Mouse (Mus musculus): ENCODE results near the gene Rfxank. TPM values are rescaled to one million over a fixed set of nuclear protein-coding genes. Genes with fewer than 3 reads are reported as not detected.
A peak's percentile ranks its signal among the peaks of the same experiment; 100 is the strongest.

Rfxank gene
- polyA plus RNA-seq, 2 experiments, result 17.6 to 33.5 TPM

DNA sequence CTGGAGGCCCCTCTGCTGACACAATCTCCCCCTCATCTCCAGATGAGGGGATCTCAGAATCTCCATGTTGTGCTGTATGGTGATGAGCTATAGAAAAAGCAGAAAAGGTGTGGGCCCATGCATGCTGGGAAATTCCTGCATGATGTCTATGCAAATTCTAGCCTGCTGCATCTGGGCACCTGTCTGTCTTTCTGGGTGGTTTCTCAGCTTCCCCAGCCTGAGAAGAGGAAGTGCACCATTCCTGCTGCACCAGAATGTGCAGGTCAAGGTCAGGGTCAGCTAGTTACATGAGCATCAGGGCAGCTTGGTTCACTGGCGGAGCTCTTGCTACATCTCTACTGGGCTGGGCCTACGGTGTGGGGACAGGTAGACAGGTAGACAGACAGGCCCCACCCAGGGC, 28.5 kb downstream of the Rfxank start:
- 94% methylated on average over 2 of the region's 2 CpGs for WGBS
- Histone ChIP-seq H3K27ac (replicated peaks; ENCODE audit: low read depth, low read length) (no peak overlapping the region), H3K4me1 (ENCODE audit: control insufficient read depth, insufficient read depth, low read length) (no peaks in the 10 kb centered on the region), H3K4me3 (replicated peaks; ENCODE audit: low read length) (no peak overlapping the region), H3K9me3 (ENCODE audit: control insufficient read depth, low read length) (no peaks in the 10 kb centered on the region), H3K27me3 (ENCODE audit: control insufficient read depth, insufficient read depth, low read length) (peaks cover 52% of the 10 kb centered on the region), H3K4me2 (replicated peaks; ENCODE audit: low read depth, low read length, severe bottlenecking) (no peak overlapping the region), H3K36me3 (ENCODE audit: control insufficient read depth, insufficient read depth, low read length) (no peaks in the 10 kb centered on the region), H3K9ac (ENCODE audit: low read depth, low read length, severe bottlenecking) (no peak overlapping the region)
- DNase-seq (ENCODE audit: low spot score), result no peak
- no peak for TF ChIP-seq POLR2A (IDR thresholded peaks at IDR 0.05; ENCODE audit: borderline replicate concordance, extremely low read depth, insufficient read depth, insufficient read length)
- ATAC-seq (ENCODE audit: low FRiP score, low read depth), result no peak

DNA sequence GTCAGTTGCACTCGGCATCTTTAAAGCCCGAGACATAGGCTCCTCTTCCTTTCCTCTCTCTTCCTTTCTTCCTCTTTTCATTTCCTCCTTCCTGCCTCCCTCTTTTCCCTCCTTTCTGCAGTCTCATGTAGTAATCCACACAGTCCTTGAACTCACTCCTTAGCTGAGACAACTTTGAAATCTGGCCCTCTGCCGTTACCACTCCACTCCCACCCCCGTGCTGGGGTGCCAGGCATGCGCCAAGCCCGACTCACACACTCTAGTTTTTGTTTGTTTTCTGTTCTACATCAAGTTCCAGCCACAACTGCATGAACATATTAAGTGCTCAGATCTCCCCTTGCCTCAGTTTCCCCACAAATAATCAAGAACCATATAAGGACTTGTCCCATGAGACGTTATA, 34.0 kb downstream of the Rfxank start:
- Histone ChIP-seq H3K4me3 (replicated peaks; ENCODE audit: low read length) (no peak overlapping the region), H3K9ac (ENCODE audit: low read depth, low read length, severe bottlenecking) (no peak overlapping the region), H3K36me3 (ENCODE audit: control insufficient read depth, insufficient read depth, low read length) (no peaks in the 10 kb centered on the region), H3K4me2 (replicated peaks; ENCODE audit: low read depth, low read length, severe bottlenecking) (no peak overlapping the region), H3K4me1 (ENCODE audit: control insufficient read depth, insufficient read depth, low read length) (no peaks in the 10 kb centered on the region), H3K9me3 (ENCODE audit: control insufficient read depth, low read length) (no peaks in the 10 kb centered on the region), H3K27me3 (ENCODE audit: control insufficient read depth, insufficient read depth, low read length) (peaks cover 1% of the 10 kb centered on the region; the same call in 1 of the 2 replicates), H3K27ac (replicated peaks; ENCODE audit: low read depth, low read length) (no peak overlapping the region)
- 77% methylated on average over 7 of the region's 7 CpGs for WGBS
- no peak for TF ChIP-seq POLR2A (IDR thresholded peaks at IDR 0.05; ENCODE audit: borderline replicate concordance, extremely low read depth, insufficient read depth, insufficient read length)
- no peak for DNase-seq (ENCODE audit: low spot score)
- no peak for ATAC-seq (ENCODE audit: low FRiP score, low read depth)

DNA sequence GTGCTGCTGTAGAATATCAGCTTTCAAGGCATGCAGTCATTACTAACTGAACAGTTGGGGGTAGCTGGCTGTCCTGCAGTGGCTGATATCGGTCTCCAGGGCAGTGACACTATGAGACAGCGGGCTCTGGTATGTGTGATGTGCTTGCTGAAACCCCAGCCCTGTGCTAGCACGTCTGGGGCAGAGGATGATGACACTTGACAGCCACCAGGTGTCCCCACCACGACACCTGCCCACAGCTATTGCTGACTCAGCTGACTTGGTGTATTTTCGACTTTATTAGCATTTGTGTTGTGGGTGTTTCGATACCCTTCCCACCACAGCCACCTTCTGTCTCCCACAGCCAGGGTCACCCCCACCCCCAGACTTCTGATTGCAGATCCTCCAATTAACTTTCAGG, 34.4 kb downstream of the Rfxank start:
- no peaks in the 10 kb centered on the region for H3K27me3 ChIP-seq (ENCODE audit: control insufficient read depth, insufficient read depth, low read length)
- no peak overlapping the region for H3K9ac ChIP-seq (ENCODE audit: low read depth, low read length, severe bottlenecking)
- no peak overlapping the region for H3K27ac ChIP-seq (replicated peaks; ENCODE audit: low read depth, low read length)
- H3K4me2 ChIP-seq (replicated peaks; ENCODE audit: low read depth, low read length, severe bottlenecking), result no peak overlapping the region
- ATAC-seq (ENCODE audit: low FRiP score, low read depth), result peak; percentile 53; the same call in 1 of the 2 replicates
- no peak overlapping the region for H3K4me3 ChIP-seq (replicated peaks; ENCODE audit: low read length)
- TF ChIP-seq POLR2A (IDR thresholded peaks at IDR 0.05; ENCODE audit: borderline replicate concordance, extremely low read depth, insufficient read depth, insufficient read length), result no peak
- no peaks in the 10 kb centered on the region for H3K36me3 ChIP-seq (ENCODE audit: control insufficient read depth, insufficient read depth, low read length)
- H3K9me3 ChIP-seq (ENCODE audit: control insufficient read depth, low read length), result no peaks in the 10 kb centered on the region
- H3K4me1 ChIP-seq (ENCODE audit: control insufficient read depth, insufficient read depth, low read length), result no peaks in the 10 kb centered on the region
- WGBS, result 21% methylated on average over 6 of the region's 6 CpGs
- DNase-seq (ENCODE audit: low spot score), result no peak

DNA sequence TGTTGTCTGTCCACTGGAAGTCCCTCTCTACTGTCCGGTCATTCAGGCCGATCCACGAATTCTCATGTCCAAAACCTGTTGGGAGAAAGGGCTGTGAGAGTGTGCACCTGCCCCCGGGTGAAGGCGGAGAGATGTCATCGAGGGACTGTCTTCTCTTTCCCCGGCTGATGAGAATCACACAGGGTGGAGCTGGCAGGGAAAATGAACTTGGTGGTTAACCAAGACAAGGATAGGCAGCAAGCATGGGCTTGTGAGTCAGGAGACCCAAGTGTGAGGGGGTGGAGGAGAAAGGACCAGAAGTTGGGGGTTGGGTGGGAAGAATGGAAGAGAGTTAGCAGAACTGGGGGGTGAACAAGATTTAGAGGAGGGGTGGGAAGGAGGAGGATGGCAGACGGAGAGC, 38.7 kb downstream of the Rfxank start:
- WGBS, result 85% methylated on average over 8 of the region's 8 CpGs
- no peak for TF ChIP-seq POLR2A (IDR thresholded peaks at IDR 0.05; ENCODE audit: borderline replicate concordance, extremely low read depth, insufficient read depth, insufficient read length)
- no peak for ATAC-seq (ENCODE audit: low FRiP score, low read depth)

DNA sequence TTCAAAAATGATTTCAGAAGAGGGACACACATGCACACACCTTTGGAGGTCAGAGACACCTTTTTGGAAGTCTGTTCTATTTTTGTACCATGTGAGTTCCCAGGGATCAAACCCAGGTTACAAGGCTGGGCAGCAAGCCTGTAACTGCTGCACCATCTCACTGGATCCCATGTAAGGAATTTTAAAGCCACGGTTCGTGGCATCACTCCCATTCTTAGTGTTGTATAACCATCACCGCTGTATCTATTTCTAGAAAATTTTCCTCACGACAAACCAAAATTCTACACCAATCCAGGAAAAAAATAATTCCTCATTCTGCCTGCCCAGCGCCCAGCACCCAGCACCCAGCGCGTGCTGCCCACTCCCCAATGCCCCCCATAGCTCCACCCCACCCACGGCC, 39.7 kb downstream of the Rfxank start:
- Histone ChIP-seq H3K9me3 (ENCODE audit: control insufficient read depth, low read length) (no peaks in the 10 kb centered on the region), H3K4me2 (replicated peaks; ENCODE audit: low read depth, low read length, severe bottlenecking) (no peak overlapping the region), H3K9ac (ENCODE audit: low read depth, low read length, severe bottlenecking) (no peak overlapping the region), H3K36me3 (ENCODE audit: control insufficient read depth, insufficient read depth, low read length) (no peaks in the 10 kb centered on the region), H3K27ac (replicated peaks; ENCODE audit: low read depth, low read length) (no peak overlapping the region), H3K27me3 (ENCODE audit: control insufficient read depth, insufficient read depth, low read length) (no peaks in the 10 kb centered on the region), H3K4me3 (replicated peaks; ENCODE audit: low read length) (no peak overlapping the region), H3K4me1 (ENCODE audit: control insufficient read depth, insufficient read depth, low read length) (no peaks in the 10 kb centered on the region)
- no peak for TF ChIP-seq POLR2A (IDR thresholded peaks at IDR 0.05; ENCODE audit: borderline replicate concordance, extremely low read depth, insufficient read depth, insufficient read length)
- WGBS, result 75% methylated on average over 8 of the region's 8 CpGs
- no peak for ATAC-seq (ENCODE audit: low FRiP score, low read depth)
- DNase-seq (ENCODE audit: low spot score), result no peak

More for the DNA sequence above, 38.7 kb downstream of the Rfxank start:
- no peak overlapping the region for H3K4me3 ChIP-seq (replicated peaks; ENCODE audit: low read length)
- H3K27ac ChIP-seq (replicated peaks; ENCODE audit: low read depth, low read length), result no peak overlapping the region
- H3K4me2 ChIP-seq (replicated peaks; ENCODE audit: low read depth, low read length, severe bottlenecking), result no peak overlapping the region
- H3K4me1 ChIP-seq (ENCODE audit: control insufficient read depth, insufficient read depth, low read length), result no peaks in the 10 kb centered on the region
- no peaks in the 10 kb centered on the region for H3K9me3 ChIP-seq (ENCODE audit: control insufficient read depth, low read length)
- DNase-seq (ENCODE audit: low spot score), result no peak
- H3K9ac ChIP-seq (ENCODE audit: low read depth, low read length, severe bottlenecking), result no peak overlapping the region
- H3K27me3 ChIP-seq (ENCODE audit: control insufficient read depth, insufficient read depth, low read length), result no peaks in the 10 kb centered on the region
- H3K36me3 ChIP-seq (ENCODE audit: control insufficient read depth, insufficient read depth, low read length), result no peaks in the 10 kb centered on the region

DNA sequence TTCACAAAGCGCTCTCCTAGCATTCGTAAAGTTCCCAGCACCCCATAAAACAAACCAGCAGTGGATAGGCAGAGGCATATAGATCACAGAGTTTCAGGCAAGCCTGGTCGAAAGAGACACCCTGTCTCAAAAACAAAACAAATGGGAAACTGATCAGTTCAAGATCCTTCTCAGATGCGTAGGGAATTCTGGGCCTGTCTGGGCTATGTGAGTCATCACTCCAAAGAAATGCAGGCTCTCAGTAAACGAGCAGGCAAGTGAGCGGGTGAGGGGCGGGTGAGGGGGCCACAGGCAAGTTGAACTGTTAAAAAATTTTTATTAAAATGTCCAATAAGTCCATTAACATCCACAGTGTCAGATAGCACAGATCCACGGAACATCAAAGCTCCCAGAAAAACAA, 46.2 kb downstream of the Rfxank start:
- no peak overlapping the region for H3K9ac ChIP-seq (ENCODE audit: low read depth, low read length, severe bottlenecking)
- no peaks in the 10 kb centered on the region for H3K36me3 ChIP-seq (ENCODE audit: control insufficient read depth, insufficient read depth, low read length)
- peaks cover 33% of the 10 kb centered on the region for H3K27me3 ChIP-seq (ENCODE audit: control insufficient read depth, insufficient read depth, low read length)

More for the DNA sequence above, 46.2 kb downstream of the Rfxank start:
- no peak overlapping the region for H3K4me2 ChIP-seq (replicated peaks; ENCODE audit: low read depth, low read length, severe bottlenecking)
- no peaks in the 10 kb centered on the region for H3K4me1 ChIP-seq (ENCODE audit: control insufficient read depth, insufficient read depth, low read length)
- no peak overlapping the region for H3K27ac ChIP-seq (replicated peaks; ENCODE audit: low read depth, low read length)
- no peak for ATAC-seq (ENCODE audit: low FRiP score, low read depth)
- TF ChIP-seq POLR2A (IDR thresholded peaks at IDR 0.05; ENCODE audit: borderline replicate concordance, extremely low read depth, insufficient read depth, insufficient read length), result no peak
- H3K4me3 ChIP-seq (replicated peaks; ENCODE audit: low read length), result no peak overlapping the region
- DNase-seq (ENCODE audit: low spot score), result no peak
- WGBS, result 43% methylated on average over 8 of the region's 8 CpGs
- H3K9me3 ChIP-seq (ENCODE audit: control insufficient read depth, low read length), result no peaks in the 10 kb centered on the region
